Mouse (Mus musculus): ENCODE data around the gene 1700003E16Rik. TPM values are rescaled to one million over a fixed set of nuclear protein-coding genes. Genes with fewer than 3 reads are reported as not detected.
"Not testable (repeated sequence)": the region's sequence is repeated elsewhere in the genome, so short reads cannot be mapped to it uniquely, and the experiment has no call there.

Gene 1700003E16Rik
- polyA plus RNA-seq, 1 experiment from 2014 or later: 0.19 TPM

GRCm38 (mm10) chr6:83145209-83145608 is 11.0 kb upstream of the 1700003E16Rik start:
- peaks cover 37% of the 10 kb centered on the region for H3K27me3 ChIP-seq (replicated peaks)
- no peak overlapping the region for H3K4me3 ChIP-seq
- WGBS (ENCODE audit: insufficient replicate concordance): 40% methylated on average over 2 of the region's 2 CpGs
- no peak overlapping the region for H3K27ac ChIP-seq
- ATAC-seq: no peak
- peaks cover 21% of the 10 kb centered on the region for H3K36me3 ChIP-seq
- H3K4me2 ChIP-seq: no peak overlapping the region
- no peak overlapping the region for H3K9ac ChIP-seq
- no peaks in the 10 kb centered on the region for H3K9me3 ChIP-seq (replicated peaks)
- peaks cover 27% of the 10 kb centered on the region for H3K4me1 ChIP-seq

GRCm38 (mm10) chr6:83145805-83146204 is 10.4 kb upstream of the 1700003E16Rik start:
- Histone ChIP-seq H3K36me3 (peaks cover 27% of the 10 kb centered on the region), H3K4me1 (peaks cover 27% of the 10 kb centered on the region), H3K27me3 (replicated peaks) (peaks cover 33% of the 10 kb centered on the region), H3K4me2 (no peak overlapping the region), H3K9ac (no peak overlapping the region), H3K27ac (no peak overlapping the region), H3K9me3 (replicated peaks) (no peaks in the 10 kb centered on the region), H3K4me3 (no peak overlapping the region)
- whole genome bisulfite sequencing (ENCODE audit: insufficient replicate concordance): 54% methylated on average over 9 of the region's 9 CpGs
- ATAC-seq: no peak

- H3K27ac ChIP-seq: no peak overlapping the region
- peaks cover 30% of the 10 kb centered on the region for H3K4me1 ChIP-seq
- WGBS (ENCODE audit: insufficient replicate concordance): 56% methylated on average over 7 of the region's 7 CpGs
- no peak overlapping the region for H3K4me2 ChIP-seq
- H3K4me3 ChIP-seq: no peak overlapping the region
- H3K36me3 ChIP-seq: peaks cover 27% of the 10 kb centered on the region
- no peak for ATAC-seq
- no peak overlapping the region for H3K9ac ChIP-seq
- no peaks in the 10 kb centered on the region for H3K9me3 ChIP-seq (replicated peaks)
- H3K27me3 ChIP-seq (replicated peaks): peaks cover 22% of the 10 kb centered on the region
Observed at GRCm38 (mm10) chr6:83147280-83147679, 8.9 kb upstream of the 1700003E16Rik start.

GRCm38 (mm10) chr6:83151721-83152120 is 4.5 kb upstream of the 1700003E16Rik start:
- no peak for ATAC-seq

GRCm38 (mm10) chr6:83153038-83153437 is 3.2 kb upstream of the 1700003E16Rik start:
- Histone ChIP-seq H3K4me3 (no peak overlapping the region), H3K27me3 (replicated peaks) (peaks cover 57% of the 10 kb centered on the region), H3K4me2 (no peak overlapping the region), H3K9me3 (replicated peaks) (no peaks in the 10 kb centered on the region), H3K27ac (no peak overlapping the region), H3K4me1 (peaks cover 25% of the 10 kb centered on the region), H3K9ac (no peak overlapping the region), H3K36me3 (peaks cover 17% of the 10 kb centered on the region)
- 77% methylated on average over 12 of the region's 12 CpGs for WGBS (ENCODE audit: insufficient replicate concordance)
- 0 out of 2 replicates have a peak, but pooled peaks have one; percentile 22 for ATAC-seq

More at GRCm38 (mm10) chr6:83151721-83152120, 4.5 kb upstream of the 1700003E16Rik start:
- WGBS (ENCODE audit: insufficient replicate concordance): 27% methylated on average over 8 of the region's 8 CpGs
- Histone ChIP-seq H3K27ac (no peak overlapping the region), H3K9me3 (replicated peaks) (no peaks in the 10 kb centered on the region), H3K27me3 (replicated peaks) (peaks cover 47% of the 10 kb centered on the region), H3K4me1 (peaks cover 25% of the 10 kb centered on the region), H3K9ac (no peak overlapping the region), H3K36me3 (peaks cover 27% of the 10 kb centered on the region), H3K4me3 (no peak overlapping the region), H3K4me2 (no peak overlapping the region)

GRCm38 (mm10) chr6:83153485-83153884 is 2.7 kb upstream of the 1700003E16Rik start:
- Histone ChIP-seq H3K4me1 (peaks cover 25% of the 10 kb centered on the region), H3K9me3 (replicated peaks) (no peaks in the 10 kb centered on the region), H3K9ac (no peak overlapping the region), H3K27ac (no peak overlapping the region), H3K4me3 (no peak overlapping the region), H3K4me2 (no peak overlapping the region), H3K36me3 (peaks cover 14% of the 10 kb centered on the region), H3K27me3 (replicated peaks) (peaks cover 60% of the 10 kb centered on the region)
- no peak for ATAC-seq
- WGBS (ENCODE audit: insufficient replicate concordance): 52% methylated on average over 5 of the region's 5 CpGs

- Histone ChIP-seq H3K27ac (no peak overlapping the region), H3K36me3 (peaks cover 2% of the 10 kb centered on the region), H3K4me3 (peak overlapping the region; percentile 55), H3K4me2 (peak overlapping the region; percentile 84), H3K9ac (peak overlapping the region; percentile 52; the same call in 1 of the 2 replicates), H3K27me3 (replicated peaks) (peaks cover 72% of the 10 kb centered on the region), H3K9me3 (replicated peaks) (no peaks in the 10 kb centered on the region), H3K4me1 (peaks cover 25% of the 10 kb centered on the region)
- WGBS (ENCODE audit: insufficient replicate concordance): 13% methylated on average over 23 of the region's 23 CpGs
- ATAC-seq: no peak; the same call in 1 of the 2 replicates
Observed at GRCm38 (mm10) chr6:83155552-83156238, 509 bp upstream of the 1700003E16Rik start.

- not testable (repeated sequence) for ATAC-seq; H3K9ac ChIP-seq; H3K9me3 ChIP-seq (replicated peaks); H3K36me3 ChIP-seq; H3K4me3 ChIP-seq; H3K4me2 ChIP-seq; H3K27ac ChIP-seq
- Histone ChIP-seq H3K4me1 (peaks cover 28% of the 10 kb centered on the region), H3K27me3 (replicated peaks) (peaks cover 75% of the 10 kb centered on the region)
- 17% methylated on average over 3 of the region's 3 CpGs for WGBS (ENCODE audit: insufficient replicate concordance)
Observed at GRCm38 (mm10) chr6:83159456-83159855, 3.3 kb downstream of the 1700003E16Rik start.

- Histone ChIP-seq H3K27ac (no peak overlapping the region), H3K4me2 (peak overlapping the region; percentile 68), H3K27me3 (replicated peaks) (peaks cover 55% of the 10 kb centered on the region), H3K4me3 (peak overlapping the region; percentile 42), H3K4me1 (peaks cover 25% of the 10 kb centered on the region), H3K9me3 (replicated peaks) (no peaks in the 10 kb centered on the region), H3K9ac (peak overlapping the region; percentile 45; the same call in 1 of the 2 replicates), H3K36me3 (no peaks in the 10 kb centered on the region)
- WGBS (ENCODE audit: insufficient replicate concordance): 8% methylated on average over 19 of the region's 19 CpGs
- no peak for ATAC-seq
Observed at GRCm38 (mm10) chr6:83161442-83161841, 5.2 kb downstream of the 1700003E16Rik start.

GRCm38 (mm10) chr6:83161921-83162641 is 5.9 kb downstream of the 1700003E16Rik start:
- peak overlapping the region; percentile 68 for H3K4me2 ChIP-seq
- no peaks in the 10 kb centered on the region for H3K9me3 ChIP-seq (replicated peaks)
- ATAC-seq: no peak
- peak overlapping the region; percentile 42 for H3K4me3 ChIP-seq
- H3K9ac ChIP-seq: peak overlapping the region; percentile 45
- peaks cover 29% of the 10 kb centered on the region for H3K4me1 ChIP-seq
- WGBS (ENCODE audit: insufficient replicate concordance): 1% methylated on average over 49 of the region's 49 CpGs
- no peak overlapping the region for H3K27ac ChIP-seq
- peaks cover 50% of the 10 kb centered on the region for H3K27me3 ChIP-seq (replicated peaks)
- no peaks in the 10 kb centered on the region for H3K36me3 ChIP-seq

- no peak overlapping the region for H3K27ac ChIP-seq
- no peak for ATAC-seq
- H3K9me3 ChIP-seq (replicated peaks): no peaks in the 10 kb centered on the region
- 2% methylated on average over 8 of the region's 8 CpGs for WGBS (ENCODE audit: insufficient replicate concordance)
- H3K4me2 ChIP-seq: peak overlapping the region; percentile 68
- peaks cover 46% of the 10 kb centered on the region for H3K27me3 ChIP-seq (replicated peaks)
- H3K9ac ChIP-seq: no peak overlapping the region
- H3K4me1 ChIP-seq: peaks cover 35% of the 10 kb centered on the region
- peak overlapping the region; percentile 42 for H3K4me3 ChIP-seq
- no peaks in the 10 kb centered on the region for H3K36me3 ChIP-seq
Observed at GRCm38 (mm10) chr6:83162701-83163100, 6.5 kb downstream of the 1700003E16Rik start.

GRCm38 (mm10) chr6:83165026-83165606 is 8.9 kb downstream of the 1700003E16Rik start:
- peak overlapping the region; percentile 93 for H3K9ac ChIP-seq
- peak overlapping the region; percentile 78 for H3K4me2 ChIP-seq
- WGBS (ENCODE audit: insufficient replicate concordance): 6% methylated on average over 6 of the region's 6 CpGs
- ATAC-seq: peak; percentile 11; the same call in 1 of the 2 replicates
- peaks cover 56% of the 10 kb centered on the region for H3K4me1 ChIP-seq
- peaks cover 34% of the 10 kb centered on the region for H3K27me3 ChIP-seq (replicated peaks)
- H3K27ac ChIP-seq: peak overlapping the region; percentile 81
- H3K36me3 ChIP-seq: 0 out of 2 replicates have a peak, but pooled peaks cover 3% of the 10 kb centered on the region
- peak overlapping the region; percentile 88 for H3K4me3 ChIP-seq
- H3K9me3 ChIP-seq (replicated peaks): no peaks in the 10 kb centered on the region

All from liver, embryonic 12.5 days (tissue).